Mouse (Mus musculus) retina, postnatal 1 day (tissue): ENCODE results near the gene Scn4b.

Experiments
- DNase-seq: peaks from one replicate; pipeline ENCODE4 v3.0.0-alpha.2; 2012

Scn4b gene

GRCm38 (mm10) chr9:45196125-45196830 lies 58.1 kb downstream of the Scn4b start:
- DNase-seq = no peak

DNA sequence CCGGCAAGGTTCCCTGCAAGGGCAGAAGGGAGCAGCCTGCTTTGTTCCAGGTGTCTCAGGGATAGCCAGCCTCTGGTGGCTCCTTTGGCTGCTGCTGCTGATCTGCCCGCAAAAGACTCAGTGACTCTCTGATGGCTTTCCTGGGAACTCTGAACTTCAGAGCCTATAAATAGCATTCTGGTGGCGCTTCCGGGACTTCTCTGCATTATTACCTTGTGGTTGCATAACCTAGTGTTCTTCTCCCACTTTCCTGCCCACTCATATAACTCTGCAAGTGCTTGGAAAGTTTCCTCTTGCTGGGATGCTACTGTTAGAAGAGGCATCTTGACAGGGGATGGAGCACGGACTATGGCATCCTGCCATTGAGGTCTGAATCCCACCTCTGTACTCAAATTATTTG lies 59.4 kb downstream of the Scn4b start:
- no peak for DNase-seq

DNA sequence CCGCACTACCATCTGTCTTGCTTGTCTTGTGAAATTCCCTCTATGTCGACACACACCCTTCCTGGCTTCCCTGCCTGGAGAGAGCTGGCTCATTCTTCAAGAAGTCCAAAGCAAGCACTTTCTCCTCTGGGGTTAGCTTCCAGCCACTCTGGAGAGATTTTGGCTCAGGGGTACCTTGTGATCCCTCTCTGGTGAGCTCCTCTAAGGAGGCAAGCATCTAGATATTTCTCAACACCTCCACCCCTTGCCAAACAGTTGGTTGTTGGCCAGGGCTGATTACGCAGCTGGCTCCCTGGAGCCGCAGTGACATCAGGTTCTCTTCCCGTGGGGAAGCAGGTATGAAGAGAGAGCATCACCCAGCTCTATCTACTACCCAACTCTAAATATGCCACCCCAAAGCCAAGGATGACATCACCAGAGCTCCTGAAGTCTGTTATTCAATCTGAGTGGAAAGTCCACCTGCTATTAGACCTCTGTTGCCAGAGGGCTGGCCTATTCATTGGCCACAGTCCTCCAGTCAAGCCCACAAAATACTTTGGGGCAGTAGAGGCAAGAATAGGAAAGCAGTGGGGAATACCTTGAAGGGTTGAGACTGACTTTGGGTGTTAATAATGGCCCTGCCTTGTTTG lies 63.2 kb downstream of the Scn4b start:
- no peak for DNase-seq

DNA sequence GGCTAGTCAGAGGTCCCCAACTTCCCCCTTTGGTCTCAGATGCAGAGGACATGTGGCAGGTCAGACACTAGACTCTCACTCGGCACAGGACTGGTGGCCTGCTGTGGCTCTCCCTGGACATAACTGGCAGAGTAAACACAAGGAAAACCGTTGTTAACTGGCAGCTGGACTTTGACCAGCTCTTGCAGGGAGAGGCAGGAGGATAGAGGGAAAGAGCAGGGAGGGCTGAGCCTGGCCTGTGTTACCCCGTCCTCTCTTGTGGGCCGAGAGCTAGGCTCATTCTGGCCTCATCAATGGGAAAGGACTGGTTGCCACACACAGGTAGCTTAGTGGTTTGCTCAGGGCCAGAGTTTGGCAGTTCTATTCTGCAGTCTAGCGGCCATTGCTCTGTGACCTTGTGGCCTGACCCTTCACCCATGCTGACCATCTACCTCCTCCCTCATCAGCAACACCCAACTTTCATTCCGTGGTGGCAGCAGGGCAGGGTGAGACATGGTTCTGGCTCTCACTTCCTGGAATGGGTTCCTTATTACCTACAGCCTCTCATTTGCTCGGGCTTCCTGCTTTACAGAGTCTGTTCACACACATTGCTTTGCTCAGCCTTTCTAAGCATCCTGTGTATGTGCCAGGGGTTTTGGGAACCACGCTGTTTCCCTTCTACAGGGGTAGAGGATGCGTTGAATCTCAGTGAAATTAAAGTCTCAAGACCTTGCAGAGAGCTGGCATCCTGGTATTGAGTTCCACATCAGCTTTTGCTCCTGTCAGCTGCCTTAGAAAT lies 64.0 kb downstream of the Scn4b start:
- no peak for DNase-seq
